In genomic region chr12:102785593-102785985, GRCm38 (mm10) we compare ENCODE assay signal across 28 mouse cellular contexts. TPM values are rescaled to one million over a fixed set of nuclear protein-coding genes. Genes with fewer than 3 reads are reported as not detected.
DNase-seq lines count a peak whose midpoint lies in the region; ATAC-seq and TF ChIP-seq lines count a peak whose summit lies in the region.
"Had no signal": no experiment of that assay in that cellular context is flagged by ENCODE, and none has a peak within 500 bp of the region (broad histone marks: within the 10 kb centered on the region; RNA-seq: fewer than 3 reads in every experiment).

No protein-coding gene starts in this region.

- peak overlapping the region; percentile 42; the same call in 1 of the 2 replicates for H3K27ac ChIP-seq in bone marrow, adult 2 months (ENCODE audit: control insufficient read depth, insufficient read depth, low read depth, low read length, poor library complexity)
- H3K27ac ChIP-seq in layer of hippocampus, adult 2 months = peak overlapping the region; percentile 65; the same call in 1 of the 2 replicates
- H3K27ac ChIP-seq: embryonic facial prominence, embryonic 13.5 days; forebrain, embryonic 12.5 days; heart, adult 2 months; heart, embryonic 15.5 days; hindbrain, embryonic 14.5 days had no signal

- WGBS in bone marrow, adult 2 months = 81% methylated on average over 5 of the region's 5 CpGs

- no peaks in the 10 kb centered on the region for H3K4me1 ChIP-seq in bone marrow, adult 2 months (ENCODE audit: control insufficient read depth, insufficient read depth, low read length)
- H3K4me1 ChIP-seq: embryonic facial prominence, embryonic 13.5 days; forebrain, embryonic 12.5 days; heart, embryonic 15.5 days had no signal

- no peak for TF ChIP-seq CTCF in bone marrow, adult 2 months (IDR thresholded peaks at IDR 0.05; ENCODE audit: control insufficient read depth, insufficient read depth, low read length)
- no peak for TF ChIP-seq CTCF in layer of hippocampus, adult 2 months (conservative IDR thresholded peaks at IDR 0.05)

- H3K4me3 ChIP-seq in bone marrow, adult 2 months (replicated peaks; ENCODE audit: control insufficient read depth, low read depth, low read length) = peak overlapping the region; percentile 0
- no peak overlapping the region for H3K4me3 ChIP-seq in layer of hippocampus, adult 2 months
- H3K4me3 ChIP-seq: embryonic facial prominence, embryonic 13.5 days; forebrain, embryonic 12.5 days; heart, adult 2 months; heart, embryonic 15.5 days had no signal

- ATAC-seq in megakaryocyte-erythroid progenitor cell, adult 5-6 weeks (replicated peaks; ENCODE audit: low FRiP score, low TSS enrichment, poor library complexity, severe bottlenecking) = no peak
- ATAC-seq: activated CD4-positive, CD25-positive, alpha-beta regulatory T cell, adult 4 months; forebrain, embryonic 16.5 days; Patski had no signal

- no peak for TF ChIP-seq POLR2A in bone marrow, adult 2 months (IDR thresholded peaks at IDR 0.05; ENCODE audit: borderline replicate concordance, control insufficient read depth, low read depth, low read length)

- DNase-seq in layer of hippocampus, adult 18-20 months (ENCODE audit: low spot score in 2 of 2) = peak; percentile 26 to 76
- DNase-seq in layer of hippocampus, postnatal 25 days (ENCODE audit: extremely low spot score in 1 of 2, low spot score in 1 of 2) = no peak
- peak; percentile 37 to 59 for DNase-seq in layer of hippocampus, adult 2 months (ENCODE audit: low spot score in 2 of 2)
- peak; percentile 44 to 45 for DNase-seq in layer of hippocampus, postnatal 36 days
- no peak for DNase-seq in kidney, postnatal 4 days
- DNase-seq: adrenal gland, postnatal 14 days; cerebellum, adult 11 months; cerebellum, adult 9-10 months; cerebellum, postnatal 36 days; gastrocnemius, postnatal 10 days; heart, adult 2 months; heart, postnatal 14 days had no signal

RNA-seq across cellular contexts. Expression of gene Gm20604, which starts 27.1 kb away (rescaled TPM):
- 10 to 100 TPM; 12.6 to 15.5 TPM for total RNA-seq in layer of hippocampus, adult 18-20 months (2021)
- total RNA-seq in layer of hippocampus, postnatal 25 days (2021) = 10 to 100 TPM; 16.3 to 19.3 TPM
- 6.1 and 7.3 TPM in 2 replicates for polyA plus RNA-seq in bone marrow, adult 2 months (2011; ENCODE audit: insufficient read depth, insufficient read length, low replicate concordance, missing spikeins)
- total RNA-seq in layer of hippocampus, adult 2 months (2021) = 10 to 100 TPM; 13.2 to 16.0 TPM
- 10 to 100 TPM; 15.0 to 16.9 TPM for total RNA-seq in layer of hippocampus, postnatal 36 days (2021)
- 13.8 and 15.9 TPM in 2 replicates for total RNA-seq in megakaryocyte-erythroid progenitor cell, adult 5-6 weeks (2014; fragmentation: Nextera tagmentation)
- total RNA-seq in megakaryocyte-erythroid progenitor cell, adult 5-6 weeks (2017) = 11.9 and 14.0 TPM in 2 replicates

RNA-seq across cellular contexts. Expression of gene Ubr7, which starts 27.8 kb away (rescaled TPM):
- 10 to 100 TPM; 31.6 to 32.5 TPM for total RNA-seq in layer of hippocampus, adult 18-20 months (2021)
- total RNA-seq in layer of hippocampus, postnatal 25 days (2021) = 10 to 100 TPM; 31.0 to 33.6 TPM
- 10.9 and 14.4 TPM in 2 replicates for polyA plus RNA-seq in bone marrow, adult 2 months (2011; ENCODE audit: insufficient read depth, insufficient read length, low replicate concordance, missing spikeins)
- total RNA-seq in layer of hippocampus, adult 2 months (2021) = 10 to 100 TPM; 29.8 to 31.3 TPM
- 10 to 100 TPM; 32.1 to 34.2 TPM for total RNA-seq in layer of hippocampus, postnatal 36 days (2021)
- total RNA-seq in megakaryocyte-erythroid progenitor cell, adult 5-6 weeks (2014; fragmentation: Nextera tagmentation) = 40.2 and 46.4 TPM in 2 replicates
- total RNA-seq in megakaryocyte-erythroid progenitor cell, adult 5-6 weeks (2017) = 65.0 and 72.8 TPM in 2 replicates

RNA-seq across cellular contexts. Expression of gene Gon7, which starts 28.0 kb away (rescaled TPM):
- total RNA-seq in layer of hippocampus, adult 18-20 months (2021) = 10 to 100 TPM; 14.2 to 14.6 TPM
- 10 to 100 TPM; 13.6 to 15.7 TPM for total RNA-seq in layer of hippocampus, postnatal 25 days (2021)
- polyA plus RNA-seq in bone marrow, adult 2 months (2011; ENCODE audit: insufficient read depth, insufficient read length, low replicate concordance, missing spikeins) = 7.2 and 11.1 TPM in 2 replicates
- 10 to 100 TPM; 13.2 to 13.4 TPM for total RNA-seq in layer of hippocampus, adult 2 months (2021)
- total RNA-seq in layer of hippocampus, postnatal 36 days (2021) = 10 to 100 TPM; 13.2 to 14.4 TPM
- total RNA-seq in megakaryocyte-erythroid progenitor cell, adult 5-6 weeks (2014; fragmentation: Nextera tagmentation) = 12.2 and 21.1 TPM in 2 replicates
- total RNA-seq in megakaryocyte-erythroid progenitor cell, adult 5-6 weeks (2017) = 25.5 and 28.1 TPM in 2 replicates

RNA-seq across cellular contexts. Expression of gene Gm28051, which starts 28.0 kb away (rescaled TPM):
- total RNA-seq in layer of hippocampus, adult 18-20 months (2021) = not detected
- total RNA-seq in layer of hippocampus, postnatal 25 days (2021) = not detected
- polyA plus RNA-seq in bone marrow, adult 2 months (2011; ENCODE audit: insufficient read depth, insufficient read length, low replicate concordance, missing spikeins) = not detected in 2 replicates
- not detected for total RNA-seq in layer of hippocampus, adult 2 months (2021)
- total RNA-seq in layer of hippocampus, postnatal 36 days (2021) = not detected
- total RNA-seq in megakaryocyte-erythroid progenitor cell, adult 5-6 weeks (2014; fragmentation: Nextera tagmentation) = not detected in 2 replicates
- not detected in 2 replicates for total RNA-seq in megakaryocyte-erythroid progenitor cell, adult 5-6 weeks (2017)
- total RNA-seq: adrenal gland, adult 18-20 months; adrenal gland, postnatal 14 days; CH12.LX; gastrocnemius, postnatal 10 days; heart, adult 2 months; heart, postnatal 14 days; hematopoietic stem cell, adult 5-6 weeks had no signal
- polyA plus RNA-seq: activated CD4-positive, CD25-positive, alpha-beta regulatory T cell, adult 4 months; brain, embryonic 14.5 days; embryonic facial prominence, embryonic 13.5 days; forebrain, embryonic 12.5 days; forebrain, embryonic 16.5 days; frontal cortex, adult 2 months; gonadal fat pad, adult 2 months; heart, adult 2 months; heart, embryonic 11.5 days; heart, embryonic 15.5 days; hindbrain, embryonic 14.5 days; Patski had no signal

RNA-seq across cellular contexts. Expression of gene Tmem251, which starts 42.0 kb away (rescaled TPM):
- 1 to 10 TPM; 4.9 to 5.1 TPM for total RNA-seq in layer of hippocampus, adult 18-20 months (2021)
- total RNA-seq in layer of hippocampus, postnatal 25 days (2021) = 1 to 10 TPM; 4.8 to 5.4 TPM
- polyA plus RNA-seq in bone marrow, adult 2 months (2011; ENCODE audit: insufficient read depth, insufficient read length, low replicate concordance, missing spikeins) = 3.5 and 7.1 TPM in 2 replicates
- 1 to 10 TPM; 5.1 TPM for total RNA-seq in layer of hippocampus, adult 2 months (2021)
- total RNA-seq in layer of hippocampus, postnatal 36 days (2021) = 1 to 10 TPM; 5.0 to 6.0 TPM
- 9.2 and 13.8 TPM in 2 replicates for total RNA-seq in megakaryocyte-erythroid progenitor cell, adult 5-6 weeks (2014; fragmentation: Nextera tagmentation)
- 8.1 and 10.8 TPM in 2 replicates for total RNA-seq in megakaryocyte-erythroid progenitor cell, adult 5-6 weeks (2017)

Comparison
In these comparisons a context has a peak if more than half of its experiments do, and no peak if none do; other contexts are left out.
1. DNase-seq: peak in layer of hippocampus, adult 18-20 months (2 of 2), layer of hippocampus, adult 2 months (2 of 2) and layer of hippocampus, postnatal 36 days (2 of 2); none in layer of hippocampus, postnatal 25 days (0 of 2) and kidney, postnatal 4 days (0 of 2).